Mouse (Mus musculus): ENCODE data around the gene Bfsp2. TPM values are rescaled to one million over a fixed set of nuclear protein-coding genes. Genes with fewer than 3 reads are reported as not detected.

Bfsp2 gene
- polyA plus RNA-seq, 2 experiments from 2014 or later: 0.54 to 4.1 TPM

DNA sequence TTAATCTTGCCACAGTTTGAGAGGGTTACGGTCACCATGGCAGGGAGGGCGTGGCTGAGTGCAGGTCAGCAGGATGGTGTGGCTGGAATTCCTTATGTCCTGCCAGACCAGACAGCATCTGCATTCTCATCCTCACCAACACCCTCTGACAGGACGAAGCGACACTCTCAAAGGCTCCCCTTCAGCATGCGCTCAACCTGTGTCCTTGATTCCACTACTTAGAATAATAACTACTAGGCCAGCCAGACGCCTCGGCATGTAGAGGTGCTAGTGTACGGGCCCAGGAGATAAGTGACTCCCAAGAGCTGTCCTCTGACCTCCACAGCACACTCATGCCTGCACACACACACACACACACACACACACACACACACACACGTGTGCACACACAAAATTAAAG, 101.0 kb downstream of the Bfsp2 start:
- ATAC-seq: no peak

- ATAC-seq: no peak
These were observed 101.5 kb downstream of the Bfsp2 start for GRCm38 (mm10) chr9:103378686-103379085.

DNA sequence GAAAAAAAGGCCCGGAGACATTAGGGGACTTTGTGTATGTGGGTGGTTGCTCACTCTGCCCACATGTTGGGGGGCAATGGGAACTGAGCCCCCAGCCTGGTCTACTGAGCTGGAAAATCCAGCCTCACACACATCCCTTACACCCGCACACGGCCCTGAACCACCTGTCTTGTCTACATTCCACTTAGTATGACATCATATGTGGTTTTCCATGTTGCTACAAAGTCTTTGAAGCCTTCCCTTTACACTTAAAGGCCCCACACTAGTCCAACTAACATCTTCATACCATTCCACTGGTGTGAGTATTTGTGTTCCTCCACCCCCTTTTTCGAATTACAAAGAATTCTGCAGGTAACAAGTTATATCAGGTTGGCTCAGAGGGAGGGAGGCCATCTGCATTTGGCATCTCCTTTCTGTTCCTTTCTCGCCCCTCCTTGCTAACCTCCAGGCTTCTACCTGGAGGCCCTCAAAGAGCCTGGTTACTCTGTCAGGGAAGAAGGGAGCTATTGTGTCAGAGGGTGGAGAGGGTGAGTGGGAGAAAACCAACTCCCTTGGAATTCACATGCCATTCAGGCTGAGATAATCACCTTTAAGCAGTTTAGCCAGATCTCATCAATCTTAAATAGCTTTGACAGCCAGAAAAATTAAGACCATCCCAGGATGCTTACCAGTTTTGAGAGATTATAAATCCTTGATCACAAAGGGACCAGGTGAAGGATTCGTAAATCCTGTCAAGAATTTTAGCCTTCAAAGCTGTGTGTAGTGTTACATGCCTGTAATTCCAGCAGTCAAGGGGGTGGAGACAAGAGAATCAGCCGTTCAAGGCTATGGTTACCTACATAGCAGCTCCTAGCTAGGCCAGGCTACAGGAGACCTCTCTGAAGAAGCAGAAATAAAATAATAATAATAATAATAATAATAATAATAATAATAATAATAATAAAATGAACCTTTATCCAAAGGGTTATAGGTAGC, 103.6 kb downstream of the Bfsp2 start:
- ATAC-seq: no peak

Other genes with a start within 250 kb of the Bfsp2 start
- gene Trf, start 250.0 kb downstream of the Bfsp2 start, polyA plus RNA-seq (2017; shearing (Covaris generic)): 1 to 10 TPM; 3.0 to 5.8 TPM
- gene 1300017J02Rik, start 175.3 kb downstream of the Bfsp2 start, polyA plus RNA-seq (2017; shearing (Covaris generic)): not detected
- 10 to 100 TPM; 25.0 to 27.5 TPM for gene Topbp1, start 175.2 kb downstream of the Bfsp2 start, polyA plus RNA-seq (2017; shearing (Covaris generic))
- 100 to 1,000 TPM in 1 of 2 experiments, 10 to 100 TPM in 1; 97.5 to 227 TPM for gene Cdv3, start 114.6 kb downstream of the Bfsp2 start, polyA plus RNA-seq (2017; shearing (Covaris generic))